Mouse (Mus musculus) embryonic fibroblast, embryonic 13.5 days (primary cell): ENCODE results near the gene Fat3. TPM values are rescaled to one million over a fixed set of nuclear protein-coding genes. Genes with fewer than 3 reads are reported as not detected.

Experiments
- H3K27ac ChIP-seq: 2 replicates; pipeline ENCODE4 v1.5.1; 2012; ENCODE audit warnings: low read length, control low read depth, inconsistent platforms; ENCODE audit not compliant: insufficient read depth
- H3K4me1 ChIP-seq: 2 replicates; pipeline ENCODE4 v1.6.1; 2011; ENCODE audit warnings: low read length; ENCODE audit not compliant: control insufficient read depth, insufficient read depth
- H3K4me3 ChIP-seq: 2 replicates; pipeline ENCODE4 v1.5.1; 2011; ENCODE audit warnings: mild to moderate bottlenecking, control low read depth, low read length; ENCODE audit not compliant: insufficient read depth
- CTCF ChIP-seq: IDR thresholded peaks from 2 replicates; pipeline ENCODE4 v1.5.1; 2011; ENCODE audit warnings: mild to moderate bottlenecking, control low read depth, low read length, moderate library complexity, borderline replicate concordance; ENCODE audit not compliant: insufficient read depth
- POLR2A ChIP-seq: IDR thresholded peaks from 2 replicates; pipeline ENCODE4 v1.6.1; 2011; ENCODE audit warnings: low read depth, mild to moderate bottlenecking, control low read depth, low read length, moderate library complexity
- polyA plus RNA-seq: library from polyadenylated mRNA; stranded (reverse); fragments of >200 nt; gene quantifications from 2 replicates; pipeline ENCODE4 v1.2.4, GENCODE M21; 2011; ENCODE audit warnings: low read depth; ENCODE audit not compliant: missing spikeins, insufficient read length

Gene Fat3
- polyA plus RNA-seq, 1 experiment = 3.0 TPM

DNA sequence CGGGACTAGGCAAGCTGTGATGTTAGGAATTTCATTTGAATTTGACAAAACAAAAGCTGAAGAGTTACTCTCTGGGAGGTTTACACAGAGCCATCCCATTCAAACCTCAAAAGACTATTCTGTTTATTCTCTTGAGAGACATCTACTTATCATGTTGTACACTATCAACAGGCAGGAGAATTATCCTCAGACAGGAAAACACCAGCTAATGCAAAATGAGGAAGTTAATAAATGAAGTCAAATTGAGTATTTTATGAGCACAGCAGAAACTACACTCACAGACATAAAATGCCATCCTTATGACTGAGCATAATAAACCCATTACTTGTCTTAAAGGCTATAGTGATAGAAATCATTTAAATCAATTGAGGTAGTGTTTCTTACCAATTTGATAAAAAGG, 182.1 kb downstream of the Fat3 start:
- Histone ChIP-seq H3K27ac (no peak overlapping the region), H3K4me1 (no peaks in the 10 kb centered on the region), H3K4me3 (no peak overlapping the region)
- no peak for TF ChIP-seq CTCF
- TF ChIP-seq POLR2A = no peak

DNA sequence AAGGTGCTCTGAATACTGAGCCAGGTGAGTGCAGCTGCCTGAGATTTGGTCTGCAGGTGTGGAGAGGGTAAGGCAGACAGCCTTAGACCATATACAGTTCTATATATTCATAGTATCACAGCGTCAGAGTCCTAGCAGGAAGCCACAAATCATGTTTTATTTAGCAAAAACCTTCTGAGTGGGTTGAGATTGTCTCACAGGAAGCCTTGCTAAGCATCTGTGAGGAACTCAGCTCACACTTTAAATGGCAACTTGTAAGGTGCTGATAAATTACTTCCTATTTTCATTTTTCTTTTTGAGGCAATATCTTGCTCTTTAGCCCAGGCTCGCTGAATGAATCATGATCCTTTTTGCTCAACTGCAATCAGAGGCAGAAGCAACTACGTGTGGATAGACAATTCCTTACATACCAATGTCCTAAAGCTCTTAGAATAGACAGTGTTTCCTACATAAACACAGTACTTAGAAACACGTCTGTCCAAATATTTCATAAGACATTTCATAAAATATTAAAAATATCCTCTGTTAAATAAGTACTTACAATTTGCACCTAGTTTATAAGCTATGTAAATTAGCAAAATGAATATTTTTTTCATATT, 188.4 kb downstream of the Fat3 start:
- TF ChIP-seq CTCF (no peak), POLR2A (no peak)
- H3K4me3 ChIP-seq = no peak overlapping the region
- H3K4me1 ChIP-seq = no peaks in the 10 kb centered on the region; the same call in 1 of the 2 replicates
- no peak overlapping the region for H3K27ac ChIP-seq

DNA sequence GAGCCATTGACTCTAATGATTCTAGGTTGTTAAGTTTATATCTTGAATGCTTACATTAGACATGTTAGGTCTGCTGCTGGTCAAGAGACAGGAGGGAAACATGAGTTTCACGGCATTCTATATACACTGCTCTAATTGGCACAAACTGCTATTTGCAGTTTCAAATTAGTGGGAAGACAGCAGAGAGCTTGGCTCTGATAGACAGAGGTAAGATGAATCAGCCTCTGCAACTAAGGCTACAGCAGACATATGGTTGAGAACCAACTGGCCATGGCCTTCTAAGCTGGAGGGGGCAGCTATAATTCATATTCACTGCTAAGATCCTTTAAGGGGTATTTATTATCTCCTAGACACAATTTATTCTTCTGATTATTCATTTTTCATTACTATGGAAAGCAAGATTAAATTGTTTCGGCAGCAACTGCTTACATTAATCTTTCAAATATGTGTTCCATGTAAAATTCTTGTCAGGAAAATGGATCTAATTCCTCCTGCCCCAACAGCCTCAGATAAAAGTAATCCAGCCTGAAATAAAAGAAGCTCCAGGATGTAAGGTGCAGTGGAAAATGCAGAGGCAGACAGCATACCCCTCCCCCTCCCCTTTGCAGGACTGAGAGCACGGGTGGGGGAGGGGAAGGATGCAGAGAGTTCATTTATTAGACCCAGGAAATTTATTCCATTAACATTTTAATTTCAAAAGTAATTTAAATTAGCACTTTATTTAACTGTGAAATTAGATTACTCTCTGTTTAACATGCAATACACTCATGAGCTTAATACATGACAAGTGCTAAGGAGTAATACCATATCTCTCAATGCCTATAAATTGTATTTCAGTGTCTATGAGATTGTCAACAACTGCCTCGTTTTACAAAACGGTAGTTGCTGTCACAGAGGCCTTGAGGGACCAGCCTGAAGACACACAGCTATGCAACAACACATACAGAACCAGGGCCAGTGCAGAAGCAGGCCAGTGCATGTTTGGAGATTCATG, 189.9 kb downstream of the Fat3 start:
- no peaks in the 10 kb centered on the region; the same call in 1 of the 2 replicates for H3K4me1 ChIP-seq
- TF ChIP-seq POLR2A = no peak
- no peak for TF ChIP-seq CTCF
- no peak overlapping the region for H3K27ac ChIP-seq
- H3K4me3 ChIP-seq = no peak overlapping the region

DNA sequence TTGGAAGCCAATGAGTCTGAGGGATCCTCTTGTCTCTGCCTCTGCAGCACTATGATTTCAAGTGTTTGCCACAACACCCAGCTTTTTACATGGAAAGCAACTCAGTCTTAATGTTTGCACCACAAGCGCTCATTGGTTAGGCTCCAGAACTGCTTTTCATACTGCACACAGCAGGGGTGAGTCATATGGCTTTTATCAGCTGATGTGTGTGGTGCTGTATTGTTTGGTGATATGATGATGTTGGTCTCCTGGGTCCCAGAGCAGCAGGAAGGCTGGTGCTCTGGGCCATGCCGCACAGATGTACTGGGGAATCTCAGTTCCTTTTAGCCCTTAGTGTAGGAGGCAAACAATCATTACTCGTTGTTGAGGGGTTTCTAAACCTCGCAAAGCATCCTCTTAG, 190.8 kb downstream of the Fat3 start:
- Histone ChIP-seq H3K4me3 (no peak overlapping the region), H3K4me1 (no peaks in the 10 kb centered on the region; the same call in 1 of the 2 replicates), H3K27ac (no peak overlapping the region)
- TF ChIP-seq POLR2A (no peak), CTCF (no peak)

DNA sequence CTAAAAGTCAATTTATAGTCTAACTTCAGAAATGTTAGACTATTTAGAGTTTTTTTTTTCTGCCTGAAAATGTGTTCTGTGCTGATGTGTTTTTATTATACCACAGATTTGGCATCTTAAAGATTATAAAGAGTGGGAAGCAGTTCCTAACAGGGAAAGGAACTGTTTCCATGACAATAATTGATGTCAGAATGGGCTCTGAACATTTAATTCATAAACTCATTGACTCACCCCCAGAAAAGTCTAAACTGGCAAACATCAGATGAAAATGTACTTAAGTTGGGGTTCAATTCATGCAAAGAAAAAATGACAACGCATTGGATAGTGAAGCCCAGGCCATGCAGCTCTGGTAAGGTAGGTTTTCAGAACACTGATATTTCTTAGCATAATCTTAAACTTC, 193.3 kb downstream of the Fat3 start:
- Histone ChIP-seq H3K27ac (no peak overlapping the region), H3K4me1 (no peaks in the 10 kb centered on the region; the same call in 1 of the 2 replicates), H3K4me3 (no peak overlapping the region)
- TF ChIP-seq CTCF = no peak
- no peak for TF ChIP-seq POLR2A

DNA sequence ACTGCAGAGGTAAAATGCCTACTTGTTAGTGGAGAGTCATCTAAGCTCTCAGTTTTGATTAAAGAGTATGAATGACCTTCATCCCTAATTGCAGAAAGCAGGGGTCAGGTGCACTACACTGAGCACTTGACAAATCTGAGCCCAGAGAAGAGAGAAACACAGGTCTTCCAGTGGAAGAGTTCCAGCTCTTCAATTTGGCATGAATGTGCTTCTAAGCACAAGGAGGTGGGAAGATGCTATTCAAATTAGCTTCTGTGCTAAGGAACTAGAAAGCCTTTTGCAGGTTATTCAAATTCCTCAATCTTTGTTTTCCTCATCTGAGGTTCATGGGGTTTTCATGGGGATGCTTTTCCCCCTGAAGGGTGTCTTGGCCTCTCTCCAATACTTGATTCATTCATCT, 194.9 kb downstream of the Fat3 start:
- no peak for TF ChIP-seq CTCF
- no peak for TF ChIP-seq POLR2A
- H3K27ac ChIP-seq = no peak overlapping the region
- no peaks in the 10 kb centered on the region for H3K4me1 ChIP-seq
- no peak overlapping the region for H3K4me3 ChIP-seq

DNA sequence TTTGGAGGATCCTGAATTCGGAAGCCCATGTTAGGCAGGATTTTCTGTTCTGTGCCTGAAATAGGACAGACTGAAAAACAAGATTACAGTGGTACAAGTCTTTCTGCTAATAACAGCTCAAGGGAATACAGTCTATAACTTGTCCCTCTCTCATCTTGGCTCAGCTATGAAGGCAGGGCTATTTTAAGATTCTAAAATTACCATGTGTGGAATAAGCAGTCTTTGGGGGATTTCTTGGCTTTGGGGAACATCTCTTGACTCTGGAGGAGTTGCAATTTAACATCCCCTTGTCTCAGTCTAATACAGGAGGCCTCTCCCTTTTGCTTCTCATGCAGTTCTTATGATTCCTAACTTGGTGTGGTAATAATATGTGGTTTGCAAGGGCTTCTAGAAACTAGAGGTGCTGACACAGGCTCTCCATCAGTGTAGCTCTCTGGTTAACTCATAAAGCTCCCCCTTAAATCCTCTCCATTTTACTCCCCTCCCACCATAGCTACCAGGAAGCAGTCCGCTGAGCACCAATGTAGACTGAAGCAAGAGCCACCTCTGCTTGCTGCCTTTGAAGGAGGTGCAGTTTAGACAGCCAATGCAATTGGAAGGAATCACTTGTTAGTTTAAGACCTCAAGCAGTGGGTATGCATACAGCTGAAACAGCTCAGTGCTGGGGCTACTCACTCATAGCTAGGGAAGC, 195.5 kb downstream of the Fat3 start:
- no peak overlapping the region for H3K27ac ChIP-seq
- H3K4me3 ChIP-seq = no peak overlapping the region
- no peaks in the 10 kb centered on the region for H3K4me1 ChIP-seq
- TF ChIP-seq CTCF (no peak), POLR2A (no peak)

DNA sequence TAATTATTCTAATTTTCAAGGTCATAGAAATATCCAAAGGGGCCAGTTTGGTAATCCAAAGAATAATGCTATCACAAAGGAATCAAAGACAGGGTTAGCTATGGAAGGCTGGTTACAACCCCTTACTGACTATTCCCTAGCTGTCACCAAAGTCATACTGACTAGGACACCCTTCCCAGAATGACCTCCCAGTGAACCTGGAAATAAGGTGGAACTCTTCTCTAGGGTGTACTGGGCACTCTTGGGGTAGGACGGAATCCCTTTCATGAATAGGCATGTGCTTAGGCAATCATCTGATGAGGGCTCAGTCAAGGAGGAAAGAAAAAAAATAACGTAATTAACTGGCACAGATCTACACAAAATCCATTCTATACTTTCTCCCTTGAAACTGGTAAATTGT, 196.1 kb downstream of the Fat3 start:
- Histone ChIP-seq H3K4me1 (no peaks in the 10 kb centered on the region), H3K27ac (no peak overlapping the region), H3K4me3 (no peak overlapping the region)

DNA sequence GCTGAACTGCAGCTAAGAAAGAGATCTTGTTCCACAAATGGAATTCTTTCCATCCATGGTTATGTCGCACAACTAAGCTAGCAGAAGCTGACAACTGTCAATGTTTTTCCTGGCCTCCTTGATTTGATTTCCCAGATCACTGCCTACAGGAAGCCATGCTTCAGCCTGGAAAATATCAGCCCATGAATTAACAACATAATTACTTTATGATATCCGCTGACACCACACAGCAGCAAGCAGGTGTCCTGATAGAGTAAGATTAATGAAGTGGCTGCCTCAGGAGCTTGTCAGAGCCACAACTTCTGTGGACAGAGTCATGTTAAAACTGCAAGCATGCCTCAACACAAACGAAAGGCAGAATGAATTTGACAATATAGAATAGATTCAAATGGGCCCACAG, 198.6 kb downstream of the Fat3 start:
- TF ChIP-seq CTCF (no peak), POLR2A (no peak)
- Histone ChIP-seq H3K4me1 (no peaks in the 10 kb centered on the region), H3K4me3 (no peak overlapping the region), H3K27ac (no peak overlapping the region)

More for the DNA sequence above, 196.1 kb downstream of the Fat3 start:
- no peak for TF ChIP-seq CTCF
- no peak for TF ChIP-seq POLR2A

DNA sequence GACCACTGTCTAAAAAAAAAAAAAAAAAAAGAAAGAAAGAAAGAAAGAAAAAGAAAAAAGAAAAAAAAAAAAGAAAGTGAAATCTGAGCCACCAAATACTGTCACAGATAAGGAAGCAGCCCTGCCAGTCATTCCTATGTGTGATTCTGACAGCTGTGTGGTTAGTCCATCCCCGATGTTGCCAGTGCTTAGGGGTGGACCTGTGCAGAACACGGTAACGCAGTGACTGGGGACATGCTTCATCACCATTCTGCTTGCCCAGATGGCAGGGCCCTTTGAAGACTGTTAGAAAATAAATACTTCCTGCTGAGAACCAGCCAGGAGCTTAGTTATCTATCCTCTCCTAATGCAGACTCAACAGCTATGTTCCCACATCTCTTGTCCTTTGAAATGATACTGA, 203.2 kb downstream of the Fat3 start:
- H3K4me3 ChIP-seq = no peak overlapping the region
- H3K4me1 ChIP-seq = no peaks in the 10 kb centered on the region
- TF ChIP-seq CTCF = no peak
- no peak for TF ChIP-seq POLR2A
- H3K27ac ChIP-seq = no peak overlapping the region
